Mouse (Mus musculus) forebrain, postnatal 0 days (tissue): ENCODE results near the gene Liph. TPM values are rescaled to one million over a fixed set of nuclear protein-coding genes. Genes with fewer than 3 reads are reported as not detected.
"Not testable (repeated sequence)": the region's sequence is repeated elsewhere in the genome, so short reads cannot be mapped to it uniquely, and the experiment has no call there.

Source experiments
- ATAC-seq: fragments of 200-750 bp; cut with Nextera tagmentation; 2 replicates; pipeline ENCODE4 v1.8.0; 2017; ENCODE audit warnings: mild to moderate bottlenecking, moderate library complexity
- DNase-seq: peaks from one replicate; pipeline ENCODE4 v3.0.0-alpha.2; 2015
- H3K27ac ChIP-seq: fragments of 300-500 bp; sonication (generic); 2 replicates; pipeline ENCODE4 v1.5.1; 2014; ENCODE audit warnings: low read depth, mild to moderate bottlenecking, antibody characterized with exemption, low read length, moderate library complexity, mixed read lengths
- H3K27me3 ChIP-seq: fragments of 300-500 bp; sonication (generic); 2 replicates; pipeline ENCODE4 v1.6.1; 2014; ENCODE audit warnings: mild to moderate bottlenecking, low read length, mixed read lengths; ENCODE audit not compliant: insufficient read depth
- H3K36me3 ChIP-seq: fragments of 300-500 bp; sonication (generic); 2 replicates; pipeline ENCODE4 v1.6.1; 2014; ENCODE audit warnings: mild to moderate bottlenecking, moderate library complexity; ENCODE audit not compliant: insufficient read depth
- H3K4me1 ChIP-seq: fragments of 300-500 bp; sonication (generic); 2 replicates; pipeline ENCODE4 v1.6.1; 2014; ENCODE audit warnings: antibody characterized with exemption; ENCODE audit not compliant: insufficient read depth
- H3K4me2 ChIP-seq: fragments of 300-500 bp; sonication (generic); 2 replicates; pipeline ENCODE4 v1.6.1; 2014; ENCODE audit warnings: low read depth, mild to moderate bottlenecking, moderate library complexity
- H3K4me3 ChIP-seq: fragments of 300-500 bp; sonication (generic); 2 replicates; pipeline ENCODE4 v1.5.1; 2014; ENCODE audit warnings: low read depth, low read length, mixed read lengths
- H3K9ac ChIP-seq: fragments of 300-500 bp; sonication (generic); 2 replicates; pipeline ENCODE4 v1.6.1; 2014; ENCODE audit warnings: mild to moderate bottlenecking
- H3K9me3 ChIP-seq: fragments of 300-500 bp; sonication (generic); 2 replicates; pipeline ENCODE4 v1.6.1; 2016; ENCODE audit warnings: low read length
- CTCF ChIP-seq: sonication (generic); IDR thresholded peaks from 2 replicates; pipeline ENCODE4 v1.5.1; 2016; ENCODE audit warnings: antibody characterized with exemption, control low read depth, low read depth
- WGBS: fragments of 180-500 bp; shearing (Covaris S2); extraction: QIAGEN DNeasy Blood & Tissue Kit; methylation state at CpG from one replicate; pipeline ENCODE4 v1.1.7; 2014; 5-methylcytosine and 5-hydroxymethylcytosine counted together
- polyA plus RNA-seq: library from polyadenylated mRNA; unstranded; fragments of >200 nt; fragmentation: Nextera tagmentation; extraction: Ambion mirVana; gene quantifications from 2 replicates; pipeline ENCODE4 v1.2.1, GENCODE M21; 2015
- total RNA-seq: library from RNA; depleted of rRNA; stranded (reverse); fragments of >200 nt; gene quantifications from 2 replicates; pipeline ENCODE4 v1.2.3, GENCODE M21; 2014

The Liph gene
- total and polyA plus RNA-seq, 2 experiments from 2014 or later = 0.43 to 0.64 TPM

DNA sequence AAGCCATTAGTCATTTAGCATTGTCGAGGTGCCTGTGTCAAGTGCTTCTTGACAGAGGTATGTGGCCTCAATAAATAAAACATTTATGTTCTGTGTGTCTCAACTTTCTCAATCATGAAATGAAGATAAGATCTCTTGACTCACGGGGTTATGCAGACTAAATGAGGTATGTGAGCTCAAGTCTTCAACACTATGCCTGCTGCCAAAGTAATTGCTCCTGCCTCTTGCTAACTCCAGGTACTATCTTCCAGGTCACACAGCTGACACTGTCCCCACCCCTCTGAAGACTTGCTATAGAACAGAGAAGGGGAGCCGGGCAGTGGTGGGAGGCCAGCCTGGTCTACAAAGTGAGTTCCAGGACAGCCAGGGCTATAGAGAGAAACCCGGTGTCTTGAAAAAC is 939 bp upstream of the Liph start:
- Histone ChIP-seq H3K9ac (no peak overlapping the region), H3K9me3 (no peaks in the 10 kb centered on the region), H3K4me2 (no peak overlapping the region), H3K4me1 (no peaks in the 10 kb centered on the region), H3K27ac (no peak overlapping the region), H3K36me3 (no peaks in the 10 kb centered on the region), H3K27me3 (no peaks in the 10 kb centered on the region), H3K4me3 (no peak overlapping the region)
- 72% methylated on average over 4 of the region's 4 CpGs for WGBS
- ATAC-seq (no peak), DNase-seq (no peak)
- TF ChIP-seq CTCF = no peak

DNA sequence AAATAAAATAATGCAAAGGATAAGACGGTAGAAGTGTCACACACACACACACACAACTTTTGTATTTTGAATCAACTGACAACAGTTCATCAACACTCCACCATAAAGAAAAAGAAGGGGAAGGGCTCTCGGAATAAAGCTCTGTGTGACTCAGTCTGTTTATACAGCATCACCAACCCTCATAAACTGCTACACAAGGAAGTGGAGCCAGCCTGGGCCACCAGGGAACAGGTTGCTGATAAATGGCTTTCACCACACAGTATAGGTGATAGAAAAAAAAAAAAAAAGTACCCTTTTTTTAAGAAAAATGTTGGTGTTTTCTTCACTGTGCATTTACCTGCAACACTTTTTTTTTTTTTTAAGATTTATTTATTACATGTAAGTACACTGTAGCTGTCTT is 3.7 kb downstream of the Liph start:
- WGBS = 86% methylated on average over 2 of the region's 2 CpGs
- no peak overlapping the region for H3K4me2 ChIP-seq

DNA sequence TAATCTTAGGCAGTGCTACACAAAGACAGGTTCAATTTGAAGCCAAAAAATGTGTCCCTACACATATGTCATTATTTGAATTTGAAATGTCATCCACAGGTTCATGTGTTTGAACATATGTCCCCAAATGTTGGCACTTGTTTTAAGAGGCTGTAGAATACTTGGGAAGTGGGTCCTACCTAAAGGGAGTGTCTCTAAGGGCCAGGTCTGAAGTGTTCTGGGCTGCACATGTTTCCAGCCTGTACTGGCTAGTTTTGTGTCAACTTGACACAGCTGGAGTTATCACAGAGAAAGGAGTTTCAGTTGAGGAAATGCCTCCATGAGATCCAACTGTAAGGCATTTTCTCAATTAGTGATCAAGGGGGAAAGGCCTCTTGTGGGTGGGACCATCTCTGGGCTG is 4.6 kb downstream of the Liph start:
- H3K4me2 ChIP-seq, H3K9ac ChIP-seq, ATAC-seq, H3K9me3 ChIP-seq, H3K4me1 ChIP-seq, H3K36me3 ChIP-seq, DNase-seq, H3K27ac ChIP-seq, H3K27me3 ChIP-seq, H3K4me3 ChIP-seq: not testable (repeated sequence)

More for the DNA sequence above, 3.7 kb downstream of the Liph start:
- DNase-seq (no peak), ATAC-seq (no peak)
- no peak overlapping the region for H3K9ac ChIP-seq
- TF ChIP-seq CTCF = no peak
- H3K4me1 ChIP-seq = no peaks in the 10 kb centered on the region
- no peak overlapping the region for H3K27ac ChIP-seq
- no peaks in the 10 kb centered on the region for H3K36me3 ChIP-seq
- no peak overlapping the region for H3K4me3 ChIP-seq
- H3K9me3 ChIP-seq = no peaks in the 10 kb centered on the region
- H3K27me3 ChIP-seq = no peaks in the 10 kb centered on the region

DNA sequence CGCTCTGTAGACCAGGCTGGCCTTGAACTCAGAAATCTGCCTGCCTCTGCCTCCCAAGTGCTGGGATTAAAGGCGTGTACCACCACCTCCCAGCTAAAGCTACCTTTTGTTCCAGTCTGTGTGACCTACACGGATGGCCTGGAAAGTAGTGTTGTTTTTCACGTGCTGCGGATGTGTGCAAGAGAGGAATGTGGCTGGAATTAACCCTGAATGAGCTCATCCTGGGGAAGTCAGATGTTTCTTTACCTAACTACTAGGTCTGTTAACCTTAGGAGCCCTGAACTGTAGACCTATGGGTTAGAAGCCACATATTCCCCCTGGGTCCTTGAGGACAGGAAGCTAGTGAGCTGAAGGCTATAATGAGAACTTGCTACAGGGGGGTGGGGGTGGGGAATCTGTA is 7.5 kb downstream of the Liph start:
- no peak overlapping the region for H3K27ac ChIP-seq
- no peak overlapping the region for H3K4me3 ChIP-seq
- H3K4me2 ChIP-seq = no peak overlapping the region
- H3K27me3 ChIP-seq = no peaks in the 10 kb centered on the region
- TF ChIP-seq CTCF = no peak
- H3K9ac ChIP-seq = no peak overlapping the region
- H3K36me3 ChIP-seq = no peaks in the 10 kb centered on the region
- no peaks in the 10 kb centered on the region for H3K9me3 ChIP-seq
- WGBS = 71% methylated on average over 5 of the region's 5 CpGs
- no peaks in the 10 kb centered on the region for H3K4me1 ChIP-seq
- ATAC-seq = no peak
- DNase-seq = no peak

DNA sequence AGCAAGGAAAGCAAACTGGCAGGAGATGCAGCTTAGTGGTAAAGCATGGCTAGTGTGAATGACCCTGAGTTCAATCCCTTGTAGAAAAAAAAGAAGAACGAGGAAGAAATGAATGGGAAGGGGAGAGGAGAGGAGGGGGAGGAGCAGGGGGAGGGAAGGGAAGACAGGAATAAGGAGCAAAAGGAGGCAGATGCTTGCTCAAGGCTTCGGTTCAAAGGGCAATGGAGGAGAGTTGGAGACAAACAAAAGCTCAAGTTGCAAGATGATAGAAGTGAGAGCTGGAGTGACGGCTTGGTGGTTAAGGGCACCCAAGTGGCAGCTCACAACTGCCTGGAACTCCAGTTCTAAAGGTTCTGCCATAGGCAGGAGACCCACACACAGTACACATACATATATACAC is 9.3 kb downstream of the Liph start:
- TF ChIP-seq CTCF = no peak
- DNase-seq (no peak), ATAC-seq (no peak)
- no peaks in the 10 kb centered on the region for H3K4me1 ChIP-seq
- H3K9me3 ChIP-seq = no peaks in the 10 kb centered on the region
- no peak overlapping the region for H3K4me2 ChIP-seq
- 63% methylated on average over 3 of the region's 3 CpGs for WGBS
- no peak overlapping the region for H3K9ac ChIP-seq
- H3K27ac ChIP-seq = no peak overlapping the region
- H3K27me3 ChIP-seq = no peaks in the 10 kb centered on the region
- H3K4me3 ChIP-seq = no peak overlapping the region
- H3K36me3 ChIP-seq = no peaks in the 10 kb centered on the region

DNA sequence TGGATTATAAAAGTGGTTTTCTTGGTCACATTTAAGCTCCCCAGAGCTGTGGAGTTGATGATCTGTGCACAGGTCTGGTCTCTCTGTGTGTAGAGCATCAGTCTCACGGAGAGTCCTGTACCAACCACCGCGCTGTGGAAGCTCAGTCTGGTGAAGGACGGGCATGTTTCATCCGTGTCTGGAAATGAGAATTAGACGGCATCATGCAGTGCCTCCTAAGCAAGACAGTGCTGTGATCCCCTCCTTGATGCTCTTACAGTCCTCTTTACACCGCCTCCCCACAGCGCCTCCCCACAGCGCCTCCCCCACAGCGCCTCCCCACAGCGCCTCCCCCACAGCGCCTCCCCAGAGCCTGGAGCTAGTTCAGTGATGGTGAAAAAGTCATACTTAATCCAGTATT is 11.4 kb downstream of the Liph start:
- Histone ChIP-seq H3K27ac (no peak overlapping the region), H3K4me1 (no peaks in the 10 kb centered on the region), H3K9ac (no peak overlapping the region), H3K9me3 (no peaks in the 10 kb centered on the region), H3K36me3 (no peaks in the 10 kb centered on the region), H3K27me3 (no peaks in the 10 kb centered on the region), H3K4me3 (no peak overlapping the region), H3K4me2 (no peak overlapping the region)
- no peak for TF ChIP-seq CTCF
- no peak for DNase-seq
- 88% methylated on average over 12 of the region's 12 CpGs for WGBS
- ATAC-seq = no peak

DNA sequence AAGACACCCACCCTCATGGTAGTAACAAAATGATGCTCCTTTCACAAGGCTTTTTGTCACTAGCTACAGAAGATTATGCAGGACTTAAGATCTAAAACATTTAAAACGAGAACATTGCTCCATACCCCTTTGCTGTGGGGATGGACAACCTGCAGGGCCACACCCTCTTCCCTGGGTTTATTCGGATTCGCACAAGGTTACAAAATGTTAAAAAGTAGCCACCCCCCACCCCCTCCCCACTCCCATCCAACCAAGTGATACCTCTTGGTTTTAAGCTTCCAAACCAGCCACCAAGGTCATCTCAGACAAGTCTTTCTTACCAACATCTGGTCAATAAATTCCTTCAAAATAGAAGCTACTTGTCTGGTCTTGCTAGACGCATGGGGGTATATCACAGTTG is 11.9 kb downstream of the Liph start:
- no peaks in the 10 kb centered on the region for H3K27me3 ChIP-seq
- H3K36me3 ChIP-seq = no peaks in the 10 kb centered on the region
- no peak overlapping the region for H3K9ac ChIP-seq
- ATAC-seq (no peak), DNase-seq (no peak)
- no peaks in the 10 kb centered on the region for H3K4me1 ChIP-seq
- no peak overlapping the region for H3K27ac ChIP-seq
- H3K4me3 ChIP-seq = no peak overlapping the region
- TF ChIP-seq CTCF = no peak
- no peak overlapping the region for H3K4me2 ChIP-seq
- no peaks in the 10 kb centered on the region for H3K9me3 ChIP-seq
- 93% methylated on average over 4 of the region's 4 CpGs for WGBS

DNA sequence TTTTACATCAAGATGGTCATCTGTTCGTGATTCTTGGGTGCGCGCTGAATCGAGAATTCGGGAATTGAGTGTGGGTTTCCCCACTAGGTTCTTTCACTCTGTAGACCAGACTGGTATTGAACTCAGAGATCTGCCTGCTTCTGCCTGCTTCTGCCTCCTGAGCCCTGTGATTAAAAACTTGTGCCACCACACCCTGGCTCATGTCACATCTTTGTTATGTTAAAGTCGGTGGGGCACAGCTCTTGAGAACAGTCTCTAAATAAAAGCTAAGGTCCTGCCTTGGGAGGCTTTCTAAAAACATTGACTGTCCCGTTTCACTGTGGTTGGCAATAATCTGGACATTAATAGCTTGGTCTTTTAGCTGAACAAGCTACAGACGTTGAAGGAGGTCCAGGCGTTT is 12.3 kb downstream of the Liph start:
- no peak overlapping the region for H3K27ac ChIP-seq
- H3K9me3 ChIP-seq = no peaks in the 10 kb centered on the region
- H3K4me3 ChIP-seq = no peak overlapping the region
- H3K27me3 ChIP-seq = no peaks in the 10 kb centered on the region
- DNase-seq (no peak), ATAC-seq (no peak)
- H3K4me1 ChIP-seq = no peaks in the 10 kb centered on the region
- TF ChIP-seq CTCF = no peak
- no peak overlapping the region for H3K4me2 ChIP-seq
- 92% methylated on average over 9 of the region's 9 CpGs for WGBS
- no peak overlapping the region for H3K9ac ChIP-seq
- H3K36me3 ChIP-seq = no peaks in the 10 kb centered on the region
